Mouse (Mus musculus) lung, postnatal 25 days (tissue): ENCODE data around the gene Catsperg1.

Experiments used
- DNase-seq: peaks from one replicate; pipeline ENCODE4 v3.0.0; 2022; ENCODE audit warnings: low spot score

Catsperg1 gene

GRCm38 (mm10) chr7:29134693-29135386, 79.0 kb downstream of the Catsperg1 start, which contains the start of gene Rasgrp4:
Gene Rasgrp4 (plus strand): TSS chr7:29134851.
- peak; percentile 44 for DNase-seq

GRCm38 (mm10) chr7:29134230-29134629, 79.6 kb downstream of the Catsperg1 start:
- DNase-seq: no peak
